Mouse (Mus musculus): ENCODE results near the gene Prtn3.

The Prtn3 gene

GRCm38 (mm10) chr10:79924998-79925784 is 50.9 kb downstream of the Prtn3 start:
- ATAC-seq (ENCODE audit: insufficient number of reproducible peaks, low FRiP score, low TSS enrichment), result no peak

- ATAC-seq (ENCODE audit: insufficient number of reproducible peaks, low FRiP score, low TSS enrichment), result no peak
Observed at GRCm38 (mm10) chr10:79925785-79926490, 51.7 kb downstream of the Prtn3 start.

- peak; percentile 39; the same call in 1 of the 2 replicates for ATAC-seq (ENCODE audit: insufficient number of reproducible peaks, low FRiP score, low TSS enrichment)
Observed at GRCm38 (mm10) chr10:79926491-79927323, 52.4 kb downstream of the Prtn3 start, which contains the start of gene Arid3a. Arid3a (plus strand) TSS chr10:79927043.

- ATAC-seq (ENCODE audit: insufficient number of reproducible peaks, low FRiP score, low TSS enrichment), result no peak
Observed at GRCm38 (mm10) chr10:79927324-79928029, 53.2 kb downstream of the Prtn3 start.

- ATAC-seq (ENCODE audit: insufficient number of reproducible peaks, low FRiP score, low TSS enrichment), result no peak
Observed at GRCm38 (mm10) chr10:79928030-79928694, 53.9 kb downstream of the Prtn3 start.

GRCm38 (mm10) chr10:79928907-79929701 is 54.8 kb downstream of the Prtn3 start:
- ATAC-seq (ENCODE audit: insufficient number of reproducible peaks, low FRiP score, low TSS enrichment), result no peak

GRCm38 (mm10) chr10:79929967-79930825 is 55.9 kb downstream of the Prtn3 start:
- no peak for ATAC-seq (ENCODE audit: insufficient number of reproducible peaks, low FRiP score, low TSS enrichment)

- ATAC-seq (ENCODE audit: insufficient number of reproducible peaks, low FRiP score, low TSS enrichment), result no peak
Observed at GRCm38 (mm10) chr10:79930826-79931186, 56.5 kb downstream of the Prtn3 start.

- no peak for ATAC-seq (ENCODE audit: insufficient number of reproducible peaks, low FRiP score, low TSS enrichment)
Observed at GRCm38 (mm10) chr10:79931797-79932196, 57.5 kb downstream of the Prtn3 start.

- peak; percentile 10; the same call in 1 of the 2 replicates for ATAC-seq (ENCODE audit: insufficient number of reproducible peaks, low FRiP score, low TSS enrichment)
Observed at GRCm38 (mm10) chr10:79932736-79933135, 58.5 kb downstream of the Prtn3 start.
